Mouse (Mus musculus) heart, postnatal 0 days (tissue): ENCODE results near the gene Mphosph9.

Experiments used
- CTCF ChIP-seq: IDR thresholded peaks from 2 replicates; pipeline ENCODE4 v1.5.1; 2016; ENCODE audit warnings: antibody characterized with exemption, control low read depth, low read depth
- EP300 ChIP-seq: IDR thresholded peaks from 2 replicates; pipeline ENCODE4 v1.6.1; 2016; ENCODE audit warnings: antibody characterized with exemption, low read depth

DNA sequence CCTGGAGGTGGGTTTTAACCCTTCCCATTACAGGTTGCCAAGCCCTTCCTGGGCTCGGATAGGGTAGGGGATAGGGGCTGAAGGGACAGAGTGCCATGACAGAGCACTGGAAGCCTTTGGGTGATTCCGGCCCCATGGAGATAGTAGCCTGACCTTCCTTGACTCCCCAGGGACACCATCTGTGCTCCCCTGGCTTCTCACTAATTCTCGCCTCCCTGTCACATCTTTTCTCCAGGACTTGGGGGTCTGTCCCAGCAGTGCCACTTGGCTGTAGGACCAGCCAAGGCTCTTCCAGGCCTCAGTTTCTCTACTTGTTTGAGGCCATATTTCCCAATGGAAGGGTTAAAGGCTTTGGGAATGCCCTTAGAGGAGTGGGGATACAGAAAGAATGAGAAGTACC, 23.8 kb upstream of the Mphosph9 start:
- TF ChIP-seq CTCF: no peak
- TF ChIP-seq EP300: no peak
